Mouse (Mus musculus) small intestine, adult 2 months (tissue): ENCODE data around the gene Lypd5.

ENCODE experiments used
- CTCF ChIP-seq: fragments of 200-500 bp; IDR thresholded peaks from 2 replicates; pipeline ENCODE4 v1.5.1; 2012; ENCODE audit warnings: low read depth, mild to moderate bottlenecking, control low read depth, inconsistent platforms, low read length, moderate library complexity, mixed read lengths; ENCODE audit not compliant: insufficient replicate concordance, insufficient read length; ENCODE audit errors: extremely low read depth
- POLR2A ChIP-seq: fragments of 200-500 bp; IDR thresholded peaks from 2 replicates; pipeline ENCODE4 v1.6.1; 2012; ENCODE audit warnings: low read depth, mild to moderate bottlenecking, control low read depth, inconsistent platforms, low read length, moderate library complexity

DNA sequence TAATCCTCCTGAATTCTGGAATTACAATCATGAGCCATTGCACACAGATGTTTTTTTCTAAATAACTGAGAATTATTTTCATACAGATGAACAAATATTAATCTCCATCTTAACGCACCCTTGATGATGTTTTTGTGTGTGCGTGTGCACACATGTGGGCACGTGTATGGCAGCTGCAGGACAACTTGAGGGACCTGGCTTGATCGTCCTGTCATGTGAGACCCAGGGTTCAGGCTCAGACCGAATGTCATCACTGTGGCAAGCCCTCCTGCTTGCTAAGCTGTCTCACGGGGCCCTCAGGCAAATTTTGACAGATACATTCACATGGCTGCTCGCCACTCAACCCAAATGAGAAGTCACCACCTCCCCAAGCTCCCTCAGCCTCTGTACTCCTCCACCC, 41.5 kb downstream of the Lypd5 start:
- no peak for TF ChIP-seq CTCF
- TF ChIP-seq POLR2A: no peak
